Mouse (Mus musculus): ENCODE results near the gene Tcf15. TPM values are rescaled to one million over a fixed set of nuclear protein-coding genes. Genes with fewer than 3 reads are reported as not detected.

Gene Tcf15
- total and polyA plus RNA-seq, 3 experiments, result 25.9 to 32.1 (median 26.7) TPM

DNA sequence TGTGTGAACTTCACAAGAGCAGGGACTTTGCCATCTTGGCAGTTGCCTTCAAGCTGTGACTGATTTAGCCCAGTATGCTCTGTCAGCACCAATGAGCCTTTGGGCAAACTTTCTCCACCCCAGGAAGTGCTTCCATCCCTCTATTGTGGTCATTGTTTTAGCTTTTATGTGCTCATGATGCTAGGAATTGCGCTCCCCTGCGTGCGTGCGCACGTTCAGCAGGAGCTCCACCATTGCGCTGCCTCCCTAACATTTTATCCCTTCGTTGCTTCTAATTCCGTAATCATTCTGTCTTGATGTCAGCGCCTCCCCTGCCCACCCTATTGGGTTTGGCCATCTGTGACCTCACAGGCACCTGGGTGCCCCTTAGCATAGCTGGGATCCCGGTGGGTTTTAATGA is 36.8 kb upstream of the Tcf15 start:
- intact Hi-C loops (cut with DNase I), result loop anchor here (2.0 kb wide), 1 partner anchor 78 kb away; no protein-coding TSS in a partner anchor
- Histone ChIP-seq H3K36me3 (ENCODE audit: control insufficient read depth, insufficient read depth, low read length) (no peaks in the 10 kb centered on the region), H3K9ac (ENCODE audit: low read depth, low read length) (no peak overlapping the region), H3K27me3 (ENCODE audit: control insufficient read depth, insufficient read depth, low read length) (no peaks in the 10 kb centered on the region), H3K4me1 (ENCODE audit: control insufficient read depth, insufficient read depth, low read length) (peaks cover 9% of the 10 kb centered on the region), H3K4me3 (peak overlapping the region; percentile 98; the same call in 1 of the 2 replicates), H3K79me2 (replicated peaks; ENCODE audit: control insufficient read depth, insufficient read depth, low read length) (no peaks in the 10 kb centered on the region), H3K27ac (no peak overlapping the region)
- no peak for TF ChIP-seq POLR2A (IDR thresholded peaks at IDR 0.05; ENCODE audit: insufficient read depth, low read depth, low read length)
- TF ChIP-seq EP300 (IDR thresholded peaks at IDR 0.05; ENCODE audit: insufficient read depth, low read depth, low read length), result no peak
- TF ChIP-seq CTCF (IDR thresholded peaks at IDR 0.05), result no peak
- DNase-seq, result no peak
- WGBS, result 96% methylated on average over 10 of the region's 10 CpGs

GRCm38 (mm10) chr2:152108702-152109101 is 34.7 kb upstream of the Tcf15 start:
- intact Hi-C loops (cut with DNase I), result no loop called here
- Histone ChIP-seq H3K36me3 (ENCODE audit: control insufficient read depth, insufficient read depth, low read length) (no peaks in the 10 kb centered on the region), H3K27me3 (ENCODE audit: control insufficient read depth, insufficient read depth, low read length) (no peaks in the 10 kb centered on the region), H3K9ac (ENCODE audit: low read depth, low read length) (no peak overlapping the region), H3K79me2 (replicated peaks; ENCODE audit: control insufficient read depth, insufficient read depth, low read length) (no peaks in the 10 kb centered on the region), H3K4me3 (no peak overlapping the region), H3K27ac (no peak overlapping the region), H3K4me1 (ENCODE audit: control insufficient read depth, insufficient read depth, low read length) (peaks cover 11% of the 10 kb centered on the region)
- DNase-seq, result no peak
- WGBS, result 74% methylated on average over 7 of the region's 7 CpGs
- TF ChIP-seq EP300 (IDR thresholded peaks at IDR 0.05; ENCODE audit: insufficient read depth, low read depth, low read length), result no peak
- TF ChIP-seq CTCF (IDR thresholded peaks at IDR 0.05), result no peak
- TF ChIP-seq POLR2A (IDR thresholded peaks at IDR 0.05; ENCODE audit: insufficient read depth, low read depth, low read length), result no peak

GRCm38 (mm10) chr2:152109386-152109785 is 34.0 kb upstream of the Tcf15 start:
- Histone ChIP-seq H3K79me2 (replicated peaks; ENCODE audit: control insufficient read depth, insufficient read depth, low read length) (no peaks in the 10 kb centered on the region), H3K4me1 (ENCODE audit: control insufficient read depth, insufficient read depth, low read length) (peaks cover 12% of the 10 kb centered on the region), H3K27ac (no peak overlapping the region), H3K9ac (ENCODE audit: low read depth, low read length) (no peak overlapping the region), H3K27me3 (ENCODE audit: control insufficient read depth, insufficient read depth, low read length) (no peaks in the 10 kb centered on the region), H3K36me3 (ENCODE audit: control insufficient read depth, insufficient read depth, low read length) (no peaks in the 10 kb centered on the region), H3K4me3 (no peak overlapping the region)
- no peak for DNase-seq
- 79% methylated on average over 5 of the region's 5 CpGs for WGBS
- no peak for TF ChIP-seq CTCF (IDR thresholded peaks at IDR 0.05)
- intact Hi-C loops (cut with DNase I), result no loop called here

GRCm38 (mm10) chr2:152111311-152111710 is 32.0 kb upstream of the Tcf15 start:
- H3K79me2 ChIP-seq (replicated peaks; ENCODE audit: control insufficient read depth, insufficient read depth, low read length), result no peaks in the 10 kb centered on the region
- H3K27me3 ChIP-seq (ENCODE audit: control insufficient read depth, insufficient read depth, low read length), result no peaks in the 10 kb centered on the region
- TF ChIP-seq POLR2A (IDR thresholded peaks at IDR 0.05; ENCODE audit: insufficient read depth, low read depth, low read length) (no peak), EP300 (IDR thresholded peaks at IDR 0.05; ENCODE audit: insufficient read depth, low read depth, low read length) (no peak), CTCF (IDR thresholded peaks at IDR 0.05) (no peak)
- H3K9ac ChIP-seq (ENCODE audit: low read depth, low read length), result no peak overlapping the region
- H3K4me3 ChIP-seq, result no peak overlapping the region
- peak overlapping the region; percentile 10; the same call in 1 of the 2 replicates for H3K27ac ChIP-seq
- intact Hi-C loops (cut with DNase I), result loop anchor here (5.0 kb wide), 1 partner anchor 256 kb away; no protein-coding TSS in a partner anchor
- peaks cover 7% of the 10 kb centered on the region for H3K4me1 ChIP-seq (ENCODE audit: control insufficient read depth, insufficient read depth, low read length)
- WGBS, result 23% methylated on average over 2 of the region's 2 CpGs
- DNase-seq, result no peak
- no peaks in the 10 kb centered on the region for H3K36me3 ChIP-seq (ENCODE audit: control insufficient read depth, insufficient read depth, low read length)

GRCm38 (mm10) chr2:152111920-152112319 is 31.4 kb upstream of the Tcf15 start:
- TF ChIP-seq POLR2A (IDR thresholded peaks at IDR 0.05; ENCODE audit: insufficient read depth, low read depth, low read length) (no peak), EP300 (IDR thresholded peaks at IDR 0.05; ENCODE audit: insufficient read depth, low read depth, low read length) (peak; percentile 97)
- WGBS, result 5% methylated on average over 7 of the region's 7 CpGs
- peak overlapping the region; percentile 10; the same call in 1 of the 2 replicates for H3K27ac ChIP-seq
- no peak overlapping the region for H3K9ac ChIP-seq (ENCODE audit: low read depth, low read length)
- peak; percentile 83 to 93 for DNase-seq
- intact Hi-C loops (cut with DNase I), result loop anchor here (1.0 to 5.0 kb wide), 3 partner anchors 31 to 255 kb away; partner anchors contain the start of gene Tcf15
- H3K27me3 ChIP-seq (ENCODE audit: control insufficient read depth, insufficient read depth, low read length), result no peaks in the 10 kb centered on the region
- H3K36me3 ChIP-seq (ENCODE audit: control insufficient read depth, insufficient read depth, low read length), result no peaks in the 10 kb centered on the region
- H3K79me2 ChIP-seq (replicated peaks; ENCODE audit: control insufficient read depth, insufficient read depth, low read length), result no peaks in the 10 kb centered on the region
- no peak overlapping the region for H3K4me3 ChIP-seq
- peaks cover 4% of the 10 kb centered on the region for H3K4me1 ChIP-seq (ENCODE audit: control insufficient read depth, insufficient read depth, low read length)

DNA sequence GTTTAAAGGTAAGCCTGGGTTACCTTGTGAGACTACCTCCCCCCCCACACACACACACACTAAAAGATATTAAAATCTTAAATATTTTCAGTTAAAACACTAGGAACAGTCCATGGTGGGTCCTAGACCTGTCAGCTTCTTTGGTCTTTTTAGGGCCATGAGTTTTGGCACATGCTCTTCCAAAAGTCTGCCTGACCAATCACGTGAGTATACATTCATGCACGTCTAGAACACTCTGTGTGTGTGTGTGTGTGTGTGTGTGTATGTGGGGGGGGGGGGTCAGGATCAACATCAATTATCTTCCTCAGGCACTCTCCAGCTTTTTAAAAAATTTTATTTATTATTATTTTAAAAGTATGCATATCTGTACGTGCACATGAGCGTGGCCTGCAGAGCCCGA is 30.9 kb upstream of the Tcf15 start:
- Histone ChIP-seq H3K4me3 (no peak overlapping the region), H3K4me1 (ENCODE audit: control insufficient read depth, insufficient read depth, low read length) (peaks cover 4% of the 10 kb centered on the region), H3K36me3 (ENCODE audit: control insufficient read depth, insufficient read depth, low read length) (no peaks in the 10 kb centered on the region), H3K9ac (ENCODE audit: low read depth, low read length) (no peak overlapping the region), H3K27ac (no peak overlapping the region), H3K79me2 (replicated peaks; ENCODE audit: control insufficient read depth, insufficient read depth, low read length) (no peaks in the 10 kb centered on the region), H3K27me3 (ENCODE audit: control insufficient read depth, insufficient read depth, low read length) (no peaks in the 10 kb centered on the region)
- no peak for DNase-seq
- WGBS, result 89% methylated on average over 5 of the region's 5 CpGs
- TF ChIP-seq CTCF (IDR thresholded peaks at IDR 0.05) (no peak), POLR2A (IDR thresholded peaks at IDR 0.05; ENCODE audit: insufficient read depth, low read depth, low read length) (no peak), EP300 (IDR thresholded peaks at IDR 0.05; ENCODE audit: insufficient read depth, low read depth, low read length) (no peak)
- intact Hi-C loops (cut with DNase I), result loop anchor here (1.0 to 5.0 kb wide), 3 partner anchors 30 to 255 kb away; partner anchors contain the start of gene Tcf15

All from heart, adult 2 months (tissue).